Mouse (Mus musculus): ENCODE measurements around the gene Rabif. TPM values are rescaled to one million over a fixed set of nuclear protein-coding genes. Genes with fewer than 3 reads are reported as not detected.
"Not testable (repeated sequence)": the region's sequence is repeated elsewhere in the genome, so short reads cannot be mapped to it uniquely, and the experiment has no call there.

The Rabif gene
- total RNA-seq (2017): 16.9 and 21.1 TPM in 2 replicates

GRCm38 (mm10) chr1:134494428-134495215, at the start of gene Rabif:
TSS of gene Rabif (plus strand) at chr1:134494648.
- ATAC-seq (ENCODE audit: extremely low read depth, insufficient number of reproducible peaks, low FRiP score, poor library complexity, severe bottlenecking): peak; percentile 96

- ATAC-seq (ENCODE audit: extremely low read depth, insufficient number of reproducible peaks, low FRiP score, poor library complexity, severe bottlenecking): no peak
Measured at GRCm38 (mm10) chr1:134445418-134445817, 49.0 kb upstream of the Rabif start.

- not testable (repeated sequence) for ATAC-seq (ENCODE audit: extremely low read depth, insufficient number of reproducible peaks, low FRiP score, poor library complexity, severe bottlenecking)
Measured at GRCm38 (mm10) chr1:134448537-134448936, 45.9 kb upstream of the Rabif start.

GRCm38 (mm10) chr1:134450201-134450600, 44.2 kb upstream of the Rabif start:
- no peak for ATAC-seq (ENCODE audit: extremely low read depth, insufficient number of reproducible peaks, low FRiP score, poor library complexity, severe bottlenecking)

GRCm38 (mm10) chr1:134450986-134451385, 43.5 kb upstream of the Rabif start:
- peak; percentile 40; the same call in 1 of the 2 replicates for ATAC-seq (ENCODE audit: extremely low read depth, insufficient number of reproducible peaks, low FRiP score, poor library complexity, severe bottlenecking)

GRCm38 (mm10) chr1:134454904-134455824, 39.3 kb upstream of the Rabif start, which contains the start of gene Klhl12:
TSS of gene Klhl12 (plus strand) at chr1:134455531.
- ATAC-seq (ENCODE audit: extremely low read depth, insufficient number of reproducible peaks, low FRiP score, poor library complexity, severe bottlenecking): peak; percentile 89

GRCm38 (mm10) chr1:134456060-134456459, 38.4 kb upstream of the Rabif start:
- no peak for ATAC-seq (ENCODE audit: extremely low read depth, insufficient number of reproducible peaks, low FRiP score, poor library complexity, severe bottlenecking)

GRCm38 (mm10) chr1:134458139-134458727, 36.2 kb upstream of the Rabif start:
- ATAC-seq (ENCODE audit: extremely low read depth, insufficient number of reproducible peaks, low FRiP score, poor library complexity, severe bottlenecking): no peak

GRCm38 (mm10) chr1:134460294-134461284, 33.9 kb upstream of the Rabif start:
- ATAC-seq (ENCODE audit: extremely low read depth, insufficient number of reproducible peaks, low FRiP score, poor library complexity, severe bottlenecking): no peak

- ATAC-seq (ENCODE audit: extremely low read depth, insufficient number of reproducible peaks, low FRiP score, poor library complexity, severe bottlenecking): no peak
Measured at GRCm38 (mm10) chr1:134484623-134485022, 9.8 kb upstream of the Rabif start.

GRCm38 (mm10) chr1:134490903-134491801, 3.3 kb upstream of the Rabif start:
- ATAC-seq (ENCODE audit: extremely low read depth, insufficient number of reproducible peaks, low FRiP score, poor library complexity, severe bottlenecking): no peak

GRCm38 (mm10) chr1:134492276-134492675, 2.2 kb upstream of the Rabif start:
- no peak for ATAC-seq (ENCODE audit: extremely low read depth, insufficient number of reproducible peaks, low FRiP score, poor library complexity, severe bottlenecking)

- ATAC-seq (ENCODE audit: extremely low read depth, insufficient number of reproducible peaks, low FRiP score, poor library complexity, severe bottlenecking): no peak
Measured at GRCm38 (mm10) chr1:134493496-134493895, 952 bp upstream of the Rabif start.

GRCm38 (mm10) chr1:134493956-134494355, 492 bp upstream of the Rabif start:
- ATAC-seq (ENCODE audit: extremely low read depth, insufficient number of reproducible peaks, low FRiP score, poor library complexity, severe bottlenecking): no peak

GRCm38 (mm10) chr1:134495216-134495539, 730 bp downstream of the Rabif start:
- ATAC-seq (ENCODE audit: extremely low read depth, insufficient number of reproducible peaks, low FRiP score, poor library complexity, severe bottlenecking): no peak

- ATAC-seq (ENCODE audit: extremely low read depth, insufficient number of reproducible peaks, low FRiP score, poor library complexity, severe bottlenecking): no peak
Measured at GRCm38 (mm10) chr1:134495991-134496390, 1.5 kb downstream of the Rabif start.

- no peak for ATAC-seq (ENCODE audit: extremely low read depth, insufficient number of reproducible peaks, low FRiP score, poor library complexity, severe bottlenecking)
Measured at GRCm38 (mm10) chr1:134500916-134501315, 6.5 kb downstream of the Rabif start.

Data from neutrophil, adult 5-6 weeks (primary cell).